Mouse (Mus musculus) adrenal gland, postnatal 10 days (tissue): ENCODE data around the gene Ctnna2. TPM values are rescaled to one million over a fixed set of nuclear protein-coding genes. Genes with fewer than 3 reads are reported as not detected.
A peak's percentile ranks its signal among the peaks of the same experiment; 100 is the strongest.

ENCODE experiments used
- DNase-seq: peaks from one replicate; pipeline ENCODE4 v3.0.0; 2021; ENCODE audit warnings: mixed read lengths
- long read RNA-seq, 2 experiments: library from polyadenylated mRNA; stranded (forward); transcript quantifications; one replicate each; pipeline ENCODE4 v2.0.0; 2021
- total RNA-seq, 2 experiments: library from RNA; stranded (reverse); gene quantifications; 2 replicates each; pipeline ENCODE4 v1.2.3; 2021

Gene Ctnna2
- total RNA-seq = 1 to 10 TPM; 3.0 to 6.3 TPM
- long read RNA-seq, experiment 1, partial matches to known transcripts = 0 of 1 reads
- long read RNA-seq, experiment 1, other reads (novel, unspliced or antisense) = 1 of 1 reads
- long read RNA-seq, experiment 2, partial matches to known transcripts = 0 of 1 reads
- long read RNA-seq, experiment 2, other reads (novel, unspliced or antisense) = 1 of 1 reads

GRCm38 (mm10) chr6:77979241-77979961 is at the start of gene Ctnna2:
Gene Ctnna2 (minus strand): TSS chr6:77979699.
- peak; percentile 79 for DNase-seq

- DNase-seq = peak; percentile 21
Observed at GRCm38 (mm10) chr6:77980137-77981052, 896 bp upstream of the Ctnna2 start.

GRCm38 (mm10) chr6:77978476-77979240 is 841 bp downstream of the Ctnna2 start:
- no peak for DNase-seq

GRCm38 (mm10) chr6:77970545-77971242 is 8.8 kb downstream of the Ctnna2 start:
- DNase-seq = no peak

GRCm38 (mm10) chr6:77969774-77970173 is 9.7 kb downstream of the Ctnna2 start:
- DNase-seq = no peak

- DNase-seq = no peak
Observed at GRCm38 (mm10) chr6:77962011-77962410, 17.5 kb downstream of the Ctnna2 start.

GRCm38 (mm10) chr6:77951276-77951675 is 28.2 kb downstream of the Ctnna2 start:
- DNase-seq = no peak

GRCm38 (mm10) chr6:77950690-77951089 is 28.8 kb downstream of the Ctnna2 start:
- DNase-seq = no peak

GRCm38 (mm10) chr6:77929375-77929774 is 50.1 kb downstream of the Ctnna2 start:
- DNase-seq = no peak

- no peak for DNase-seq
Observed at GRCm38 (mm10) chr6:77873150-77873549, 106.3 kb downstream of the Ctnna2 start.

GRCm38 (mm10) chr6:77869313-77869712 is 110.2 kb downstream of the Ctnna2 start:
- DNase-seq = no peak

GRCm38 (mm10) chr6:77868119-77868518 is 111.4 kb downstream of the Ctnna2 start:
- DNase-seq = no peak

GRCm38 (mm10) chr6:77863379-77863778 is 116.1 kb downstream of the Ctnna2 start:
- no peak for DNase-seq

- DNase-seq = no peak
Observed at GRCm38 (mm10) chr6:77862781-77863180, 116.7 kb downstream of the Ctnna2 start.

GRCm38 (mm10) chr6:77849438-77849837 is 130.1 kb downstream of the Ctnna2 start:
- DNase-seq = no peak

GRCm38 (mm10) chr6:77848796-77849195 is 130.7 kb downstream of the Ctnna2 start:
- DNase-seq = peak; percentile 20

GRCm38 (mm10) chr6:77847651-77848050 is 131.8 kb downstream of the Ctnna2 start:
- DNase-seq = no peak

- no peak for DNase-seq
Observed at GRCm38 (mm10) chr6:77839076-77839475, 140.4 kb downstream of the Ctnna2 start.

GRCm38 (mm10) chr6:77838653-77839052 is 140.8 kb downstream of the Ctnna2 start:
- DNase-seq = no peak

GRCm38 (mm10) chr6:77837543-77837942 is 142.0 kb downstream of the Ctnna2 start:
- DNase-seq = no peak

- DNase-seq = no peak
Observed at GRCm38 (mm10) chr6:77834680-77835079, 144.8 kb downstream of the Ctnna2 start.
